Comparison of ENCODE assay signal across 17 mouse cellular contexts in the genomic region with DNA sequence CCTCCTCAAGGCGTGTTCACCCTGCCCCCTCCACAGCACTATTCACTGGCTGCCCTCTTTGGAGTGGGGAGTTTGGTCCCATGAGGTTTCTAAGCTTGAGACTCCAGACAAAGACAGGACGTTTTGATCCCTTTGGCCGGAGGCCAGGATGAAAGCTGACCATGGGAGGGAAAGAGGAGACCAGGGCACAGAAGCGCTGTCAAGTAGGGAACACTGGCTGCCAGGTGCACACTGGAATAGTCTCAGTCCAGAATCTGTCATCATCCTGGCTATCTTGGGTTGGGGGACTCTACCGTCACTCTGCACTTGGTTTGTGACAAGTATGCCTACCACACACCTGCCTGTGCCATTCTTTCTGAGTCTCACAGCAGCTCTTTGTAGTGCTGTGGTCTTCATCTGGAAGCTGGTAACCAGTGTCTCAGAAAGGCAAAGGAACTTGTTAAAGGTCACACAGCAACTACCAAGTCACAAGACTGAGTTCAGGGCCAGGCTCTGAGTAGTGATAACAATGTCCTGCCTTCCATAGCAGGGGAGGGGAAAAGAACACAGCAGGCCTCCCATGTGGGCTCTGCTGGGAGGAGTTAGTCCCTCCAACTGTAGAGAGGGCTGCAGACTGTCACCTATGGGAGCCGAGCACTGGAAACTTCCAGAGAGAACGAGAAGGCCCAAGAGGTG. TPM values are rescaled to one million over a fixed set of nuclear protein-coding genes. Genes with fewer than 3 reads are reported as not detected.
DNase-seq lines count a peak whose midpoint lies in the region; ATAC-seq and TF ChIP-seq lines count a peak whose summit lies in the region.
"Had no signal": no experiment of that assay in that cellular context is flagged by ENCODE, and none has a peak within 500 bp of the region (broad histone marks: within the 10 kb centered on the region; RNA-seq: fewer than 3 reads in every experiment).

No protein-coding gene starts in this region.

- peak overlapping the region; percentile 59 for H3K27ac ChIP-seq in hindbrain, postnatal 0 days
- no peak overlapping the region for H3K27ac ChIP-seq in hindbrain, embryonic 14.5 days
- H3K27ac ChIP-seq: embryonic facial prominence, embryonic 13.5 days; liver, embryonic 15.5 days had no signal

- H3K4me2 ChIP-seq in hindbrain, postnatal 0 days (ENCODE audit: low read depth, low read length): no peak overlapping the region
- H3K4me2 ChIP-seq in hindbrain, embryonic 14.5 days (replicated peaks): no peak overlapping the region
- H3K4me2 ChIP-seq: embryonic facial prominence, embryonic 13.5 days; liver, embryonic 15.5 days had no signal

- no peaks in the 10 kb centered on the region for H3K4me1 ChIP-seq in hindbrain, postnatal 0 days (ENCODE audit: insufficient read depth, low read length)
- 0 out of 2 replicates have a peak, but pooled peaks cover 3% of the 10 kb centered on the region for H3K4me1 ChIP-seq in hindbrain, embryonic 14.5 days (replicated peaks; ENCODE audit: control insufficient read depth, insufficient read depth, low read length)
- H3K4me1 ChIP-seq: embryonic facial prominence, embryonic 13.5 days had no signal

- WGBS in hindbrain, postnatal 0 days: 36% methylated on average over 7 of the region's 7 CpGs
- WGBS in hindbrain, embryonic 14.5 days: 60% methylated on average over 7 of the region's 7 CpGs

- H3K4me3 ChIP-seq in hindbrain, postnatal 0 days (ENCODE audit: low read length): no peak overlapping the region
- H3K4me3 ChIP-seq in hindbrain, embryonic 14.5 days (replicated peaks; ENCODE audit: low read length): no peak overlapping the region
- H3K4me3 ChIP-seq in C2C12 (ENCODE audit: insufficient read depth, poor library complexity, severe bottlenecking): no peak overlapping the region
- H3K4me3 ChIP-seq: embryonic facial prominence, embryonic 13.5 days; liver, embryonic 15.5 days had no signal

- H3K9ac ChIP-seq in hindbrain, postnatal 0 days (replicated peaks; ENCODE audit: low read length): no peak overlapping the region
- no peak overlapping the region for H3K9ac ChIP-seq in hindbrain, embryonic 14.5 days
- H3K9ac ChIP-seq: embryonic facial prominence, embryonic 13.5 days; liver, embryonic 15.5 days had no signal

- intact Hi-C loops in gastrocnemius, postnatal 14 days (cut with DNase I; ENCODE audit: low total_unique reads): no loop called here
- intact Hi-C loops in left cerebral cortex, postnatal 14 days (cut with DNase I): no loop called here

- H3K79me2 ChIP-seq in C2C12 (ENCODE audit: control insufficient read depth, insufficient read depth): no peaks in the 10 kb centered on the region

- TF ChIP-seq CTCF in hindbrain, postnatal 0 days (IDR thresholded peaks at IDR 0.05; ENCODE audit: low read depth): no peak
- no peak for TF ChIP-seq CTCF in C2C12 (IDR thresholded peaks at IDR 0.05; ENCODE audit: control insufficient read depth, insufficient read depth, insufficient read length)

- ATAC-seq in cerebellum, adult (ENCODE audit: insufficient number of reproducible peaks, low FRiP score, low TSS enrichment): no peak
- ATAC-seq in hindbrain, postnatal 0 days: peak; percentile 48
- ATAC-seq in hindbrain, embryonic 14.5 days (ENCODE audit: low FRiP score): no peak
- ATAC-seq: forebrain, embryonic 14.5 days had no signal

- no peaks in the 10 kb centered on the region for H3K27me3 ChIP-seq in hindbrain, postnatal 0 days (ENCODE audit: insufficient read depth, low read length)
- H3K27me3 ChIP-seq in hindbrain, embryonic 14.5 days (ENCODE audit: control insufficient read depth, insufficient read depth, low read length): no peaks in the 10 kb centered on the region
- H3K27me3 ChIP-seq in C2C12 (ENCODE audit: control insufficient read depth, insufficient read depth, insufficient read length): no peaks in the 10 kb centered on the region
- H3K27me3 ChIP-seq: embryonic facial prominence, embryonic 13.5 days; liver, embryonic 15.5 days had no signal

- H3ac ChIP-seq in C2C12 (ENCODE audit: control insufficient read depth, insufficient read length, low read depth): no peak overlapping the region

- H3K36me3 ChIP-seq in hindbrain, postnatal 0 days (ENCODE audit: insufficient read depth, low read length): no peaks in the 10 kb centered on the region
- peaks cover 6% of the 10 kb centered on the region; the same call in 1 of the 2 replicates for H3K36me3 ChIP-seq in hindbrain, embryonic 14.5 days (replicated peaks; ENCODE audit: control insufficient read depth, insufficient read depth)
- no peaks in the 10 kb centered on the region for H3K36me3 ChIP-seq in C2C12 (ENCODE audit: control insufficient read depth, insufficient read depth)

- H3K9me3 ChIP-seq in hindbrain, postnatal 0 days (ENCODE audit: low read length): no peaks in the 10 kb centered on the region
- no peaks in the 10 kb centered on the region for H3K9me3 ChIP-seq in hindbrain, embryonic 14.5 days (ENCODE audit: control insufficient read depth, low read length)
- H3K9me3 ChIP-seq: embryonic facial prominence, embryonic 13.5 days; G1E; liver, embryonic 15.5 days had no signal

- peak; percentile 54 for DNase-seq in cerebellum, adult 11-12 months
- DNase-seq in hindbrain, postnatal 0 days (ENCODE audit: low spot score): peak; percentile 32
- DNase-seq in hindbrain, embryonic 14.5 days (ENCODE audit: low spot score): no peak
- peak; percentile 68 for DNase-seq in gastrocnemius, postnatal 14 days
- no peak for DNase-seq in left cerebral cortex, postnatal 14 days (ENCODE audit: low spot score in 2 of 2)
- DNase-seq in kidney, adult 11 months: no peak
- DNase-seq: adrenal gland, postnatal 25 days; retina, postnatal 1 day had no signal

- no peaks in the 10 kb centered on the region for H3K79me3 ChIP-seq in C2C12 (ENCODE audit: low read depth)

TF ChIP-seq in C2C12, 6 proteins besides CTCF, POLR2A, EP300 and RAD21:
- TF ChIP-seq MYOD1 (IDR thresholded peaks at IDR 0.05; ENCODE audit: control insufficient read depth, insufficient read length, low read depth) (peak; percentile 76), FOSL1 (IDR thresholded peaks at IDR 0.05; ENCODE audit: insufficient read depth, low read length, poor library complexity, severe bottlenecking) (no peak)

RNA-seq across cellular contexts. Expression of gene Prrt3, which starts 6.7 kb away (rescaled TPM):
- total RNA-seq in hindbrain, postnatal 0 days (2014; rRNA removed): 40.4 and 41.7 TPM in 2 replicates
- polyA plus RNA-seq in hindbrain, postnatal 0 days (2015; fragmentation: Nextera tagmentation; extraction: Ambion mirVana): 15.7 and 15.8 TPM in 2 replicates
- 10.5 and 10.7 TPM in 2 replicates for polyA plus RNA-seq in hindbrain, embryonic 14.5 days (2014; fragmentation: Nextera tagmentation; extraction: Ambion mirVana)
- 0.04 TPM for polyA plus RNA-seq in C2C12 (2012; fragmentation: generic; extraction: Trizol)
- total RNA-seq in gastrocnemius, postnatal 14 days (2021): under 1 TPM; 0.11 to 0.12 TPM
- total RNA-seq in left cerebral cortex, postnatal 14 days (2021): 10 to 100 TPM; 48.0 to 48.6 TPM
- total RNA-seq: heart, postnatal 36 days had no signal
- polyA plus RNA-seq: G1E; gonadal fat pad, adult 2 months had no signal

RNA-seq across cellular contexts. Expression of gene Emc3, which starts 23.0 kb away (rescaled TPM):
- 81.0 and 86.8 TPM in 2 replicates for total RNA-seq in hindbrain, postnatal 0 days (2014; rRNA removed)
- polyA plus RNA-seq in hindbrain, postnatal 0 days (2015; fragmentation: Nextera tagmentation; extraction: Ambion mirVana): 120 and 124 TPM in 2 replicates
- polyA plus RNA-seq in hindbrain, embryonic 14.5 days (2014; fragmentation: Nextera tagmentation; extraction: Ambion mirVana): 107 and 119 TPM in 2 replicates
- polyA plus RNA-seq in C2C12 (2012; fragmentation: generic; extraction: Trizol): 68.3 TPM
- total RNA-seq in gastrocnemius, postnatal 14 days (2021): 10 to 100 TPM; 56.2 to 61.0 TPM
- 10 to 100 TPM; 85.3 to 86.4 TPM for total RNA-seq in left cerebral cortex, postnatal 14 days (2021)

RNA-seq across cellular contexts. Expression of gene Fancd2, which starts 23.1 kb away (rescaled TPM):
- 3.8 and 4.5 TPM in 2 replicates for total RNA-seq in hindbrain, postnatal 0 days (2014; rRNA removed)
- polyA plus RNA-seq in hindbrain, postnatal 0 days (2015; fragmentation: Nextera tagmentation; extraction: Ambion mirVana): 2.1 and 2.7 TPM in 2 replicates
- 2.1 and 2.5 TPM in 2 replicates for polyA plus RNA-seq in hindbrain, embryonic 14.5 days (2014; fragmentation: Nextera tagmentation; extraction: Ambion mirVana)
- 4.8 TPM for polyA plus RNA-seq in C2C12 (2012; fragmentation: generic; extraction: Trizol)
- total RNA-seq in gastrocnemius, postnatal 14 days (2021): 1 to 10 TPM; 1.3 to 1.8 TPM
- 1 to 10 TPM; 2.2 to 3.2 TPM for total RNA-seq in left cerebral cortex, postnatal 14 days (2021)

RNA-seq across cellular contexts. Expression of gene Creld1, which starts 25.3 kb away (rescaled TPM):
- 41.6 and 51.1 TPM in 2 replicates for total RNA-seq in hindbrain, postnatal 0 days (2014; rRNA removed)
- polyA plus RNA-seq in hindbrain, postnatal 0 days (2015; fragmentation: Nextera tagmentation; extraction: Ambion mirVana): 60.2 and 65.0 TPM in 2 replicates
- 61.5 and 69.9 TPM in 2 replicates for polyA plus RNA-seq in hindbrain, embryonic 14.5 days (2014; fragmentation: Nextera tagmentation; extraction: Ambion mirVana)
- polyA plus RNA-seq in C2C12 (2012; fragmentation: generic; extraction: Trizol): 16.4 TPM
- 10 to 100 TPM; 37.1 to 39.6 TPM for total RNA-seq in gastrocnemius, postnatal 14 days (2021)
- total RNA-seq in left cerebral cortex, postnatal 14 days (2021): 100 to 1,000 TPM; 107 to 111 TPM

RNA-seq across cellular contexts. Expression of gene Il17rc, which starts 37.2 kb away (rescaled TPM):
- total RNA-seq in hindbrain, postnatal 0 days (2014; rRNA removed): 7.3 and 9.0 TPM in 2 replicates
- 5.2 and 7.0 TPM in 2 replicates for polyA plus RNA-seq in hindbrain, postnatal 0 days (2015; fragmentation: Nextera tagmentation; extraction: Ambion mirVana)
- polyA plus RNA-seq in hindbrain, embryonic 14.5 days (2014; fragmentation: Nextera tagmentation; extraction: Ambion mirVana): 2.4 and 3.0 TPM in 2 replicates
- 36.2 TPM for polyA plus RNA-seq in C2C12 (2012; fragmentation: generic; extraction: Trizol)
- total RNA-seq in gastrocnemius, postnatal 14 days (2021): 1 to 10 TPM; 6.8 TPM
- total RNA-seq in left cerebral cortex, postnatal 14 days (2021): 1 to 10 TPM; 3.9 to 5.4 TPM
- total RNA-seq: G1E; megakaryocyte, adult 5-6 weeks had no signal

Comparison
In these comparisons a context has a peak if more than half of its experiments do, and no peak if none do; other contexts are left out.
1. DNase-seq: peak in cerebellum, adult 11-12 months (single experiment), hindbrain, postnatal 0 days (single experiment) and gastrocnemius, postnatal 14 days (single experiment); none in hindbrain, embryonic 14.5 days (single experiment), left cerebral cortex, postnatal 14 days (0 of 2) and kidney, adult 11 months (single experiment).
2. RNA of gene Prrt3, which starts 6.7 kb away (total RNA-seq): 48.0 to 48.6 TPM in left cerebral cortex, postnatal 14 days and 40.4 to 41.7 TPM in hindbrain, postnatal 0 days; 0.11 to 0.12 TPM in gastrocnemius, postnatal 14 days; every median in the first group is over 10 times any median in the second.